Mouse (Mus musculus) T-helper 1 cell (primary cell): ENCODE results near the gene Rbm6.

Source experiments
- in situ Hi-C: fragments of 300-600 bp; cut with MboI, MseI; formaldehyde crosslinking; loops from one replicate; pipeline ENCODE4 v1.15.1; 2025; ENCODE audit warnings: high pct_unique_total_duplicates

Rbm6 gene

DNA sequence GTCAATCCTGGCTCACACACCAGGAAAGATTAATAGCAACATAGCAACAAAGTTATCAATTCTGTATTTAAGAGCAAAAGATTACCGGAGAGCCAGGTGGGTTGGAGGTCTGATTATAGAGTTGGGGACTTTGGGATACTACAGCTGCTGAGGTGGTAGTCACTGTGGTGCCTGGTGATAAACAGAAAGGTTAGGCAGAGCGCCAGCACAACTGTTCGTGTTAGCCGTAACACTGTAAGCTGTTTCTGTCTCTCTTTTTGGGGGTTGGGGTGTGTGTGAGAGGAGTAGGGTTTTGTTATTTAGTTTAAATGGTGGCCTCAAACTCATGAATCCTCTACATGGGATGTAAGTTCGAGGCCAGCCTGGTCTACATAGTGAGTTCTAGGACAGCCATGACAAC, 122.7 kb downstream of the Rbm6 start:
- in situ Hi-C loops = loop anchor here (25.0 kb wide), 1 partner anchor 913 kb away; no protein-coding TSS in a partner anchor

DNA sequence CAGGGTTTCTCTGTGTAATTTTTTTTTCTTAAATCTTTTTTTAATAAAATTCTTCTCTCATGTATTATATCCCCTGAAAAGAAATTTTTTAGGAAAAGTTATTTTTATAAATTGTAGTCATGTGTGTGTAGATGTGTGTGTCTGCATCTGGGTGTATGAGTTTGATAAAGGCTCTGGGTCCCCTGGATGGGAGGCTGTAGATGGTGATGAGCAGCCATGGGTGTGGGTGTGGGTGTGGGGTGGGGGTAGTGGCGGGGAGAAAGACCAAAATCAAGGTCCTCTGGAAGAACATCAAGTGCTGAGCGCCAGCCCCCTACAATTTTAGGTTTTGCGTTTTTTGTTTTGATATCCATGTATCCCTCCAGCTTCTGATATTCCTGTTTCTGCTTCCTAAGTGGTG, 125.0 kb downstream of the Rbm6 start:
- in situ Hi-C loops = loop anchor here (5.0 kb wide), 1 partner anchor 34 kb away; no protein-coding TSS in a partner anchor

DNA sequence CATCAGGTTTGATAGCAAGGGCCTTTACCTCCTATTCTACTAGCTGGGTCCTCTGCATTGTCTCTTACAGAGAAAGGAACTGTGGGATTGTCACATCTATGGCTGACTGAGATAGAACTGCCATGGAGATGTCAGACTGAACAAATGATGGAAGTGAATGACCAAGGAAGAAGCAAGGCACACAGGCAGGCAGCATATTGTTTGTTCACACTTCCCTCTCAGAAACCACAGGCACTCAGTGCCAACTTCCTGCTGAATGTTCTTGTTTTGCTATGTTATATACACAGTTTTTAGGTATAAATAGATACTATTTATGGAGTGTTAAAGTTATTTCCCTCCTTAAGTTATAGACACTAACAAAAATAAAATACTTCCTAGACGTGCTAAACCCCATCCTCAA, 125.7 kb downstream of the Rbm6 start:
- in situ Hi-C loops = loop anchor here (5.0 kb wide), 1 partner anchor 35 kb away; no protein-coding TSS in a partner anchor

DNA sequence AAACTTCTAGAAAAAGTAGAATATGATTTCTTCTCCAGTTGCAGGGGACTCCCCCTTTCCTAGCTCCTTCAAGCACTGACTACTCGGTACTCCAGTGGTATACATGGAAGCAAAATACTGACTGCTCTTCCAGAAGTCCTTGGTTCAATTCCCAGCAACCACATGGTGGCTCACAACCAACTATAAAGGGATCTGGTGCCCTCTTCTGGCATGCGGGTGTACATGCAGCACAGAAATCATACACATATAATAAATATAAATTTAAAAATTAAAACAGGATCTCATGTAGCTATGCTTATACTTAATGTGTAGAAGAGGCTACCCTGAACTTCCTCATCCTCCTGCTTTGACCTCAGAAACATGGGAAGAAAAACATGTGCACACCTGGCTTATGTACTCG, 126.4 kb downstream of the Rbm6 start:
- in situ Hi-C loops = loop anchor here (5.0 kb wide), 1 partner anchor 36 kb away; no protein-coding TSS in a partner anchor

DNA sequence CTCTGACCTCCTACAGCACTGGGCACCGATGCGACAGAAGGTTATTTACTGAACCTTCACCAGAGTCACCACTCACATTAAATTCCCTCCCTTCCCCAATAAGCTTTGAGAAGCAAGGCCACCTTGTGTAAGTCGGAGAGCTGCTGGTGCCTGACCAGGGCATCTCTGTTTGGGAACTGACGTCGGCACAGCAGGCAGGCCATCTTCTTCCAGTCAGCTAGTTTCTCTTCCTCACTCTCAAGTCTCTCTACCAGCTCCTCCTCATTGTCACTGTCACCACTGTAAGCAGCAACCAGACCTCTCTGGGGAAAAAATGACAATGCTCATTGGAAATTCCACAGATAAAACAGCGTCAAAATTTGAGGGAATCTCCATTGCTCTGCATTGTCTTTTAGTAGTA, 129.0 kb downstream of the Rbm6 start:
- in situ Hi-C loops = no loop called here

DNA sequence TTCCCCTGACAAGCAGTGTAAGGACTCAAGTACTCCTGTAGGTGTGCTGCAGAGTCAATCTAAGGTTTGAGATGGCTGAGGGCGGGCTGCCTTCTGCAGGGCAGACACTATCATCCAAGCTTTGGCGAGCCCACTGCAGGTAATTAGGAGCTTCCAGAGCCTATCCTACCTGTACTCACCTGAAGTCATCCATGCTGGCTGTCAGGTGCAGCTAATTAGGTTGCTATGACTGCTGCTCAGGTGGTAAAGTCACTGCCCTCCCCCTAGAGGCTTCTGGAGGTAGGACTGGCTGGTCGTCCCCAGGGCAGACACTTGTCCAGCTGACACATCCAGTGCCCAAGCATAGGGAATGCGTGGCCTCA, 134.2 kb downstream of the Rbm6 start:
- in situ Hi-C loops = loop anchor here (5.0 kb wide), 1 partner anchor 52 kb away; no protein-coding TSS in a partner anchor

DNA sequence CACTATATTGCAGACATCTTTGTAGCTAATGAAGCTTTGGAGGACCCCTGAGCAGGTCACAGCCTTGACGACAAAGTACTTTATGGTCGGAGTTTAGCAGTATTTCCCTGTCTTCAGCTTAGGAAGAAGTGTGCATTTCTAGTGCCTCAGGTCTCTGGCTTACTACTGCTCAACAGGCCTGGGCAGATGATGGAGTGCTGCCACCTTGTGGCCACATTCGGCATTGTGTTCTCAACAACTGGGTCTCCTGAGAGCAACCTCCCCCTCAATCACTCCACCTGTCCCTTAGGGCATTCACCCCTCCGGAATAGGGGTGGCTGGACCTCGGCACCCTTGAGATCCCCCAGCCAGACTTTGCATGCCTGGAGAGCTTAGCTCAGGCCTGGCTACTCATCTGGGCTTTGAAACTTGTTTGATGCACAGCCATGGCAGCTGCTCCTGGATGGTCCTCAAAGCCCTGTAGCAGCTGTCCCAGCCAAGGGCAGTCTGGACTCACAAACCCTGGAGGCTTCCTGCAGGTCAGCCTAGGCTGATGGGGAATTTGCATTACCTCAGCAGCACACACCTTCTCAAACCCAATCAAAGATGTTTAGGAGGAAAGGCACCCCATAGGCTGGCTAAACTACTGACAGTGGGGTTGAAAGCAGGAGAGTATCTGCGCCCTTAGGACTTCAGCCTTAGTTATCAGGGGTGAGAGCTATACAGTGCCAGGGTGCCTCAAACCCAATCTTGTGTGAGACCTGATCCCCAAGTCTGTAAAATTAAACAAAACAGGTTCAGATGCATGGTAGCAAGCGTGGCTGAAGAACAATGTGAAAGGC, 134.8 kb downstream of the Rbm6 start:
- in situ Hi-C loops = loop anchor here (5.0 kb wide), 1 partner anchor 51 kb away; no protein-coding TSS in a partner anchor

DNA sequence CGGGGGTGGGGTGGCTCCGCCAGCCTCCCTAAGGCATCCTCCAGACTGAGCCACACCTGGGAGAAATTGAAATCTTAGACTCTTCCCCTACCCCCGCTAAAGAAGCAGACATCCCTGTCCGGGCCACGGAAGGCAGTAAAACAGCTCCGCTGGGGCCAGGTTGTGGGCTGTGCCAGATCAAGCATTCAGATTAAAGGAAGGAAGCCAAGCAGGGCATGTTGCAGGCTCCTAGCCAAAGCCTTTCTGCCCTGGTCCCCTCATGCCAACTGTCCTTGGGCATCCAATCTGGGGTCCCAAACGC, 136.9 kb downstream of the Rbm6 start:
- in situ Hi-C loops = loop anchor here (5.0 kb wide), 1 partner anchor 49 kb away; no protein-coding TSS in a partner anchor

DNA sequence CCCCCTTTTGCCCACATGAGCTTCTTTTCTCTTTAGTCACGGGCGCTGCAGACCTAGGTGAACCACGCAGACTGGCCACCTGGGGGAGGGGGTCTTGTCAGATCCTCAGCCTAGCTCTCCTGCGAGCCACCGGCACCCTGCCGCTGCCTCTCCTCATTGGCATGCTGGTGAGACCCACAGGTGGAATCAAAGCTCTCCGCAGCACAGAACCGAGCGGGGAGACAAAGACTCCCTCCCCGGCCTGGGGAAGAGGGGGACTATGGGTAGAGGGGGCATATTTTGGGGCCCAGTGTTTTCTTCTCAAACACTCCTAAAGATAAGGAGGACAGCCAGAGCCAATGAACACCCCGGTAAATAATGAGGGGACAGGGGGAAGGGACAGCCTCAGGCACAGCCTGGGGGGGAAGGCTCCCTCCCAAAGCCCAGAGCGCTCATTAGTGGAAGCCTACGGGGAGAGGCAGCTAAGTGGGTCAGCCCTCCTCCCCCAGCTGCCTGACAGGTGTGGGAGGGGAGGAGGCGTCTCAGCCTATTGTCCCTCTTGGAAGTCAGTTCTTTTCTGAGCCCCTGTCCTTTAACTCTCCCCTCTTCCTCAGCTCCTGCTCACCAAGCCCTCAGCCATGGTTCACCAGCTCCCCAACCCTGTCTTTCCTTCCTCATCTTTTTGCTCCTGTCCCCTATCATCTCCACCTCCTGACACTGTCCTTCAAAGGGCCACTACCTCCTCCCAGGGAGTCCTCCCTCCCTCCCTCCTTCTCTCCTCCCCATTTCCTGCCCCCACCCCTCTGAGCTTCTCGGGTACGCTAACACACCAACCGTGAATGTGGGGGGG, 137.5 kb downstream of the Rbm6 start:
- in situ Hi-C loops = loop anchor here (5.0 kb wide), 1 partner anchor 48 kb away; no protein-coding TSS in a partner anchor

DNA sequence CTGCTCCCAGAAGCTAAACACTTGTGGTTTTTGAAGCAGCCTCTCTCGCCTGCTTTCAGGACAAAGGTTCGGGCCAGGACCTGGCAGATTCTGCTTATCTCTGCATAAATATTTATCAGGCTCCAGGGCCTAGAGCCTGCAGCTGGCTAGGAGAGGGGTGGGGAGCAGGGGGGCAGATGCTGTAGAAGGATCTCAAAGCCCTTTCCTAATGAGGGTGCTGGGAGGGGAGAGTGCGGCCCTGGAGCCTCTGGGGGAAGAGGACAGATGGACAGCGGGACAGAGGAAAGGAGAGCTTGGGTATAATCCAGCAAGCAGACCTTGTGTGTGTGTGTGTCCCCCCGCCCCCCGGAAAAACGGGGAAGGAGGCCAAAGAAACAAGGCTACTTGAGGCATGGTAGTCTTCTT, 138.5 kb downstream of the Rbm6 start:
- in situ Hi-C loops = no loop called here

DNA sequence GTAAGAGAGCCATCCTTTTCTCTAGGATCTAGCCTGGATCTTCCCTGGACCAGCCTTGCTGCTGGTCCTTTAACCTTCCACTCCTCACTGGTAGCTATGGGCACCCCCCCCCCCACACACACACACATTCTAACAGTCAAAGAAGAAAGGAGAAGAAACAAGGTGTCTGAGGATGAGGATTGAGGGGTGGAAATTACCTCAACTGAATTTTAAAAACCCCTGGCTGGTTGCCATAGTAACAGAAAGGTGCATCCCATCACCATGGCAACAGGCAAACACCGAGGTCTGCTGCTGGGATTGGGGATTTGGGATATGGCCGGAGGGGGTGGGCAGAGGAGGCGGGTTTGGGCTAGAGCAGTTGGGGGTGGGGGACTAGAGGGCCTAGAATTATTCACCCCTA, 143.3 kb downstream of the Rbm6 start:
- in situ Hi-C loops = no loop called here

DNA sequence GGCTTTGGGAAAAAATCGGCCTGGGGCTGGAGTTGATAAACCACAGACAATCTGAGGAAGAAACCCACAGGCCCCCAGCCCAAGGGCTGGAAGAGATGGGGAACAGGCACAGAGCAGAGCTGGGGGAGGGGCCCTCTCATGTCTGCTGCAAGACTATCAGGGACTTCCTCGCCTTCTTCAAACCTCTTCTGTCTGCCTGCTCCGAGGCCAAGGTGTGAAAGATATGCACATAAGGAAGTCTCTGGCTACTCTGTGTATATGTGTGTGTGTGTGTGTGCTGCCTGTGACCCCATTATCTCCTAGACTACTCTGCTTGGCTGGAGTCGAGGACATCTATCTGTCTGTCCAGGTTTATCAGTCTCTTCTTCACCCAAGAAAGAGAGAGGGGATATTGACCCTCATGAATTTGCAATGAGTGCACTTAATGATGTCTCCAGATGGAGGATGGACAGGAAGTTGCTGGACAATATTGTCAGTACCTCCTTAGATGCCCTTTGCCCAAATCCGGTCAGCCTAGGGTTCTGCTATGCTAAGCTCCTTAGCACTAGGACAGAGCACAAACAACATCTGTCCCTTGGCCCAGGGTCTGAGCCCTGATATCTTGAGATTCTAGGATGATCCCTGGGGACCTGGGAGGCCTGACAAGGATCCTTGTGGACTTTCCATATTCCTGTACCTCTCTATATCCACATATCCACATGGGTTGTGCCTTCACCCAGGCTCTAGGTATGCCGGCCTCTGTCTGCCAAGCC, 143.9 kb downstream of the Rbm6 start:
- in situ Hi-C loops = no loop called here

DNA sequence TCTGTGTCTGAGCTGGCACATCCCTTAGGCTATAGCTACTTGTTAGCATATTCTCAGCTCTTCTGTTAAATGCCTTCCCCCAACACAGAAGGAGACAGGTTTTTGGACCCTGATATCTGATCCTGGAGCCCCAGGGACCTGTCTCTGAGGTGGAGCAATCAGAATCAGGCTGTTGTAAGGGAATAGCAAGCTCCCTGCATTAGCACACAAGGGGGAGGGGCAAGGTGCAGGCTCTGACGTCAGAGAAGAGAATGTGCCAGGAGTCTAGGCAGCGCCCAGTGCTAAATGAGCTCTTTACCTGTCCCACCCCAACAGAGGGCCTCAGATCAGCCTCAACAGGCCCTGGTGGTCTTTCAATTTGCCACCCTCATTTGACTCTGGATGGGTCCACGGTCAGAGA, 146.0 kb downstream of the Rbm6 start:
- in situ Hi-C loops = no loop called here

DNA sequence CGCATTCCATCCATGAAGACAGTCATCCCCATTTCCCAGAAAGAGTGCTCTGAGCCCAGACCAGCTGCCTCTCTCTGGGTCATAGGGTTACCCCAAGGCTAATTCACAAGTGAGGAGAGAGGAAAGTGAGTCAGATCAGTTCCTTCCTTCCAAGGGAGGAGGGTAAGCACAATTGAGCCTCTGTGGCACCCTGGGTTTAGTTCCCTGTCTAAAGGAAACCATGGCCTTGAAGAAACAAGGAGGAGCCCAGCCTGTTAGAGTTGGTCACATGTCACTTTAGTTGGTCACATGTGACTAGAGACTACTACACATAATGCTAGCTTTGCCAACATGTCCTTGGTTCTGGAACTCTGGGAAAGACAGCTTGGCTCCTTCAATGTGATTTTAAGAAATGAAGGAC, 148.2 kb downstream of the Rbm6 start:
- in situ Hi-C loops = no loop called here

DNA sequence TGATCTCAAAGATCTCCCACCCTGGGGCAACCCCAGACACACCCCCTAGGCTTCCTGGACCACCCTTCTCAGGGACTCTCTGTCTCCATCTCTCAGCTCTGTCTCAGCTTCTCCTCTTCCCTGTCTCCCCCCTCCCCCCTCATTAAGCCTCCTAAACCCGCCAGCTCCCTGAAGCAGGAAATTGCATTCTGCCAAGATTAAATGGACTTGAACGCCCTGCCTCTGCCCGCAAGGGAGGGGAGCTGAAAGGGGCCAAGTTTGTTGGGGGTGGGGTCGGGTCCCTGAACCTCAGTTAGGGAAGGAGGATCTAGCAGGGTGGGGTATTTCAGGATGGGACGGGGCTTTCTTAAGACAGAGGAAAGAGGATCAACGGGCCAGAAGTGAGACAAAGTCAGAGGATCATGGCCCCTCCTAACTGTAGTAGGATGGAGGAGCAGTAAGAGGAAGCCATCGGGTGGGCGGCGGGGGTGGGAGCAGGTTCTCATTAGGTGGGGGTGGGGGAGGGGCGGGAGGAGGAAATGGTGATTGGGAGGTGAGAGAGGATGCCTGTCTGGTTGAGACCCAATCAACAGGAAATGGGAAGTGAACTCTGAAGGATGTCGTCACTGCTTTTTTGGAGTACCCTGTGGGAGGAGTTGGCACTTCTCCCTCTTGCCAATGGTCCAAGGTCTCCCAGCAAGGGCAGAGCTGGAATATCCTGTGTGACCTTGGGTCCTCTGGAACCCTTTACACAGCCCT, 149.1 kb downstream of the Rbm6 start:
- in situ Hi-C loops = no loop called here
